Mouse (Mus musculus): Measurements from ENCODE around the gene Ngef. TPM values are rescaled to one million over a fixed set of nuclear protein-coding genes. Genes with fewer than 3 reads are reported as not detected.

Ngef gene
- polyA plus RNA-seq (2014; fragmentation: Illumina TruSeq; extraction: RNeasy Lipid Tissue Mini Kit (QIAGEN cat#74804); ENCODE audit: low read depth, low replicate concordance): 2.2 TPM

GRCm38 (mm10) chr1:87573800-87574215, at the start of gene Ngef:
Gene Ngef, minus strand, starts transcription at chr1:87573870.

GRCm38 (mm10) chr1:87620211-87620668, 46.6 kb upstream of the Ngef start, which contains the start of gene Inpp5d:
Gene Inpp5d, plus strand, starts transcription at chr1:87620312.

DNA sequence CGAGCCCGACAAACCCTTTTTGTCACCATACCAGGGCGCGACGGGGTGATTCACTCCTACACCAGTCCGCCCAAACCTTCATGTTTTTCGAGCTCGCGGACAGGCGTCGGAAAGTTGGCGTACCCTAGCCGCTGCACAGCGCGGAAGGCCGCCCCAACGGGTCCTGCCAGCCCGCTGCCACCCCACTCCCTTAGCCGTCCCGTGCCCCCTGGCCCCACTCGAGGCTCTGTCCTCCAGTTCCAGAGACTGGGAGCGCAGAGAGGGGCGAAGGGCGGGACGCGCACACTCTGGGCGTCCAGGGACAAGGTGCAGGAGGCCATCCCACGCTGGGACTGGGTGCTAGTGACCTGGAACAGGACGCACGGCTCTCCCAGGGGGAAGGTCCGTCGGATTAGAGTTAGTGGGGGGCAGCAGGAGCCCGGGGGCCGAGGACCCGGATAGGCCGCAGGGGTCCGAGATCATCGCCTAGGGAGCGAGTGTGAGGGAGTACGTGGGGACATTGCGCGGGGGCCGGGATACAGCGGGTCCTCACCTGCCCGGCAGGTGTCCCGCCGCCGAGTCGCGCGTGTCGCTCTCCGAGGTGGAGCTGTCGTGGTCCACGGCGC, 64.0 kb downstream of the Ngef start, which contains the start of gene Neu2:
Gene Neu2 (plus strand): TSS at position 329 of the 605 bp plus-strand sequence.

GRCm38 (mm10) chr1:87469971-87470370, 103.7 kb downstream of the Ngef start, which contains the start of gene Snorc:
Gene Snorc, plus strand, starts transcription at chr1:87470271.

Other genes starting within 250 kb of the Ngef start
- gene Gigyf2, start 246.9 kb downstream of the Ngef start, polyA plus RNA-seq (2014; fragmentation: Illumina TruSeq; extraction: RNeasy Lipid Tissue Mini Kit (QIAGEN cat#74804); ENCODE audit: low read depth, low replicate concordance): 33.4 TPM
- gene Kcnj13, start 179.1 kb downstream of the Ngef start, polyA plus RNA-seq (2014; fragmentation: Illumina TruSeq; extraction: RNeasy Lipid Tissue Mini Kit (QIAGEN cat#74804); ENCODE audit: low read depth, low replicate concordance): not detected
- not detected for gene Snorc, start 103.6 kb downstream of the Ngef start, polyA plus RNA-seq (2014; fragmentation: Illumina TruSeq; extraction: RNeasy Lipid Tissue Mini Kit (QIAGEN cat#74804); ENCODE audit: low read depth, low replicate concordance)
- 0.37 TPM for gene Neu2, start 64.0 kb downstream of the Ngef start, polyA plus RNA-seq (2014; fragmentation: Illumina TruSeq; extraction: RNeasy Lipid Tissue Mini Kit (QIAGEN cat#74804); ENCODE audit: low read depth, low replicate concordance)
- gene Inpp5d, start 46.4 kb upstream of the Ngef start, polyA plus RNA-seq (2014; fragmentation: Illumina TruSeq; extraction: RNeasy Lipid Tissue Mini Kit (QIAGEN cat#74804); ENCODE audit: low read depth, low replicate concordance): 2.2 TPM
- 13.3 TPM for gene Atg16l1, start 182.0 kb upstream of the Ngef start, polyA plus RNA-seq (2014; fragmentation: Illumina TruSeq; extraction: RNeasy Lipid Tissue Mini Kit (QIAGEN cat#74804); ENCODE audit: low read depth, low replicate concordance)
- gene Sag, start 229.8 kb upstream of the Ngef start, polyA plus RNA-seq (2014; fragmentation: Illumina TruSeq; extraction: RNeasy Lipid Tissue Mini Kit (QIAGEN cat#74804); ENCODE audit: low read depth, low replicate concordance): not detected

All from liver, adult 10 weeks (tissue).